Mouse (Mus musculus): ENCODE results near the gene Spg7.
A peak's percentile ranks its signal among the peaks of the same experiment; 100 is the strongest.
"Not testable (repeated sequence)": the region's sequence is repeated elsewhere in the genome, so short reads cannot be mapped to it uniquely, and the experiment has no call there.

Spg7 gene

DNA sequence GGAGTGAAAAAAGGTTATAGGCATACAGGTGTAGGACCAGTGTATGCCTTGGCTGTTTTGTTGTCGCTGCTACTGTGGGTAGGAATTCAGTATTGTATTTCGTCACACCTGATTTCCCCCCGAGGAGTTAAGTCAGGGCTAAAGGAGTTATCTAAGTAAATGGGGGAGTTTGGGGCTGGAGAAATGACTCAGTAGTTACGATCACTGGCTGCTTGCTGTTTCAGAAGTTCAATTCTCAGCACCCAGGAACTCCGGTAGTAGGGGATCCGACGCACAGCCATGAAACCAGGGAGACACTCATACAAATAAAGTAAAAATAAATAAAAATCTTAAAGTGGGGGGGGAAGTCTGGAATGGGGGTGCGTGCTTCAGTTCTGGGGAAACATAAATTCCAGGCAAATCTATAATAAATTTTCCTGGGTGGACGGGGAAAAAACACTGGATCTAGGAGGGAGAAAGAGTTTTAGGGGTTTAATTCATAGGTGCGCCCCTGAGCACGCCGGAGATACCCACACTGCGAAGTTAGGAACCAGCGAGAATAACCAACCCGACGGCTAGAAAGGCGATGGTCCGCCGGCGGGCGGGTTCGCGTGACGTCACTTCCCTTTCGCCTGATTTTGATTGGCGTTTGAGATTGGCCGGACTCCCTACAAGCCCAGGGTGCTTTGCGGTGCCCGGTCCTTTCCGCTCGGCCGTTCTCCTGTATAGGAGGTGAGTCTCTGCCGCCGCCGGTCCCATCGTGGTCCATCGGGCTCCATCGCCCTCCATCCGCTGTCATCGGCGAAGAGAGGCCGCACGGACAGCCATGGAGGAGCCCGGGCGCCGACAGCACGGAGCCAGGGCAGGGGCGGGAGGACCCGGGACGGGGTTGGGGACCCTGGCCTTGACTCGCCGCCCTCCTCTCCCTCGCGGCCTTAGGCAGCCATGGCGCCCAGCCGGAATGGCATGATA is 39.3 kb downstream of the Spg7 start, which contains the start of gene Rpl13:
Gene Rpl13, plus strand, starts transcription at position 616 of the 951 bp plus-strand sequence.
- DNase-seq: peak; percentile 98

- not testable (repeated sequence) for DNase-seq
These were observed 40.1 kb downstream of the Spg7 start for GRCm38 (mm10) chr8:123102855-123103254.

GRCm38 (mm10) chr8:123103285-123103684 is 40.5 kb downstream of the Spg7 start:
- DNase-seq: no peak

DNA sequence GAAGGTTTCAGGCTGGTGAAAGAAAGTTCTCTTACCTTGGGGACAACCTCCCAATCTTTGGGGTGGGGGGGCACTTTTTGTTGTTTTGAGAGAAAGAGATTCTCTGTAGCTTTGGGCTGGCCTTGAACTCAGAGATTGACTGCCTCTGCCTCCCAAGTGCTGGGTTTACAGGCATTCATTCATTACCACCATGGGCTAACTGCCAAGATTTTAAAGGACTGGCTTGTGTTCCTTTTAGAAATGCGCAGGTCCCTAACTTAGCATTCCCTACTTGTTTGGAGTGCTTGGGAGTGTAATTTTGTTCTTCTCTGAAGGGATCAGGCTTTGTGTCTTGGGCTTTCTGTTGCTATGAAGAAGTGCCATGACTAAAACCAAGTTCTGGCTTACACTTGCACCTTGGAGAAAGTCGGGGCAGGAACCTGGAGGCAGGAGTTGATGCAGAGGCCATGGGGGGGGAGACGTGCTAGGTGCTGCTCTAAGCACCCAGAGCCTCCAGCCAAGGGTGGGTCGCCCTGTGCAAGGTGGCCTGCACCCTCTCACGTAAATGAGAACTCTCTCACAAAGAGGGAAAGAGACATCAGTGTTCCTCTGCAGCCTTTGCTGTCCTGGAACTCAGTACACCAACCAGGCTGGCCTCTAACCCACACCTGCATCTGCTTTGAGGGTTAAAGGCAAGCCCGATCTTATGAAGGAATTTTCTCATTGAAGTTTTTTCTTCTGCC is 41.5 kb downstream of the Spg7 start:
- DNase-seq: no peak

- peak; percentile 56 for DNase-seq
These were observed 43.0 kb downstream of the Spg7 start for GRCm38 (mm10) chr8:123105553-123106326.

DNA sequence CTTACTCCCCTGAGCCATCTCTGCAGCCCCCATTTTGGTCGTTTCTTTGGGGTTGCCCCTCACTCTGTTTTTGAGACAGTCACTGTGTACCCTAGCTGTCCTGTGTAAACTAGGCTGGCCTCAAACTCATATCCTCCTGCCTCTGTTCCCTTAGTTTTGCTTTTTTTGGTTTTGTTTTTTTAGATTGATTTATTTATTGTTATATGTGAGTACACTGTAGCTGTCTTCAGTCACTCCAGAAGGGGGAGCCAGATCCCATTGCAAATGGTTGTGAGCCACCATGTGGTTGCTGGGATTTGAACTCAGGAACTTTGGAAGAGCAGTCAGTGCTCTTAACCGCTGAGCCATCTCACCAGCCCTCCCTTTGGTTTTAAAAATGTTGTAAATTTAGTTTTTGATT is 43.8 kb downstream of the Spg7 start:
- peak; percentile 36 for DNase-seq

- DNase-seq: no peak
These were observed 45.3 kb downstream of the Spg7 start for GRCm38 (mm10) chr8:123108010-123108409.

- no peak for DNase-seq
These were observed 46.2 kb downstream of the Spg7 start for GRCm38 (mm10) chr8:123108953-123109352.

GRCm38 (mm10) chr8:123110649-123111048 is 47.9 kb downstream of the Spg7 start:
- peak; percentile 42 for DNase-seq

DNA sequence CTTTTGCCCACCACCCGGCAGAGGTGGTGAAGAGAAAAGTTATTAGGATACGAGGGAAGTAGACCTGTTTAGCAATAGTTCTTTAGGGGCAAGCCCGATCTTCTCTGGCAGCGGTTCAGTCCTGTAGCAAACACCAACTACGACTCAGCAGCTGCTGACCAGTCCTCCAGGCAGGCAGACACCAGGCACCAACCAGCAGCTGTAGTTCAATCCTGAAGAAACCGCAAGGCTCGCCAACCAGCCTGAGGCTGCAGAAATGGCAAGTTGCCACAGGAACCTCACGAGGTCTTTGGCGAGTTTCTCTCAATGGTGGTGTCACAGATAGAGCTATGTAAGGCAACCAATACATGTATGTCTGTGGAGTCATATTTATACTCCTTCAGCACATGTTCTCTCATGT is 50.1 kb downstream of the Spg7 start:
- DNase-seq: no peak

GRCm38 (mm10) chr8:123113908-123114469 is 51.2 kb downstream of the Spg7 start:
- peak; percentile 28 for DNase-seq

- DNase-seq: no peak
These were observed 51.9 kb downstream of the Spg7 start for GRCm38 (mm10) chr8:123114644-123115043.

GRCm38 (mm10) chr8:123117127-123117731 is 54.5 kb downstream of the Spg7 start, which contains the start of gene Cpne7:
TSS of gene Cpne7 (plus strand) at chr8:123117374.
- no peak for DNase-seq

- no peak for DNase-seq
These were observed 55.0 kb downstream of the Spg7 start for GRCm38 (mm10) chr8:123117744-123118143.

DNA sequence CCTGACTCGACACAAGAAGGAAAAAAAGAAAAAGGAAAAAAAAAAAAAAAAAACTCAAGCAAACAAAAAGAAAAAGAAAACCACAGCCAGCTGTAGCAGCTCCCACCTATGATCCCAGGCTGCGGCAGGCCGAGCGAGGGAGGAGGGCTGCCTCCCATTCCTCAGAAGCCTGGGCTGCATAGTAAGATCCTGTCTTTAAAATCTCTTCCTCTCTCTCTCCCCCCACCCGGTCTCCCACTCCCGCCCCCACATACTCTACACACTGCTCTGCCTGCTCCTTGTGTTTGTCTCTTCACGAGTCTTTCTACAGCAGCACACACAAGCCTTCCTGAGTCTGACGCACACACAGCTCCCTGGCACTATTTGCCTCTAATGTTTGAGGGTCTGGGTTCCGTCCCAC is 59.3 kb downstream of the Spg7 start:
- DNase-seq: no peak

DNA sequence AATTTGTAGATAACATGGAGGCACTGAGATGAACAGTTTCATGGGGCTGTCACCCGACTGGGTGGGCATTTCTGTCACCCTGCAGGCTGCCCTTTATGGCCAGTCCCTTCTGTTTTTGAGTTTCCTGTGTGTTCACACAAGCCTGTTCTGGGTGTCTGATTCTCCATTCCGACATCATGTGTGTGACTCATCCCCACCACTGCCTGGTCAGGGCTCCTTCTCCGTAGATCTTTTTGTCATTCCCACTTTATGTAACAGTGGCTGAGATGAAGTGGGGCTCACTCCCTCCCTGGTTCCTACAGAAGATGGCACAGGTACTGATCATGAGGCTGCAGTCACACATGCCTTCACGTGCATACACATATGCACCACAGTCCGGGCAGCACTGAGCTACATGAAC is 59.9 kb downstream of the Spg7 start:
- no peak for DNase-seq

DNA sequence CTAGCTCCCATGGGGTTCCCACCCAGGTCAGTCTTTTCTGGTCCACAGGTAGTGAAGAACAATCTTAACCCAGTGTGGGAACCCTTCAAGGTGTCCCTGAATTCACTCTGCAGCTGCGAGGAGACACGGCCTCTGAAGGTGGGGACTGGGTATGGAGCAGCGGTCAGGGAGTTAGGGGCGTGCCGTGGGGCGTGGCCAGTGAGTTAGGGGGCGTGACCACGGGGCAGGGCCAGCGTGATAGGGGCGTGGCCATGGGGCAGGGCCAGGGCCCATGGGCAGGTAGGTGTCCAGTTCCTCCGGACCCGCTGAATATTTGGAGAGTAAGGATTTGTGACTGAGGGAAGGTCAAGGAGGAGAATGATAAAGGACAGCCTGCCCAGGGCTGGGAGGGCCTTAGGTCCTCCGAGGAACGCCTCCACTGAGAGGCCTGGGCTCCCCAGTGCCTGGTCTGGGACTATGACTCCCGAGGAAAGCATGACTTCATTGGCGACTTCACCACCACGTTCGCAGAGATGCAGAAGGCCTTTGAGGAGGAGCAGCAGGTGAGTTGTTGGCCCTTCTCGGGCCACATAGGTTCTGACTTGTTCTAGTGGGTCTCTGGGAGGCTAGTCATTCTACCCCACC is 63.6 kb downstream of the Spg7 start:
- DNase-seq: peak; percentile 78

GRCm38 (mm10) chr8:123131041-123131440 is 68.3 kb downstream of the Spg7 start:
- no peak for DNase-seq

GRCm38 (mm10) chr8:123132953-123133352 is 70.2 kb downstream of the Spg7 start:
- DNase-seq: no peak

- no peak for DNase-seq
These were observed 71.5 kb downstream of the Spg7 start for GRCm38 (mm10) chr8:123134149-123134713.

DNA sequence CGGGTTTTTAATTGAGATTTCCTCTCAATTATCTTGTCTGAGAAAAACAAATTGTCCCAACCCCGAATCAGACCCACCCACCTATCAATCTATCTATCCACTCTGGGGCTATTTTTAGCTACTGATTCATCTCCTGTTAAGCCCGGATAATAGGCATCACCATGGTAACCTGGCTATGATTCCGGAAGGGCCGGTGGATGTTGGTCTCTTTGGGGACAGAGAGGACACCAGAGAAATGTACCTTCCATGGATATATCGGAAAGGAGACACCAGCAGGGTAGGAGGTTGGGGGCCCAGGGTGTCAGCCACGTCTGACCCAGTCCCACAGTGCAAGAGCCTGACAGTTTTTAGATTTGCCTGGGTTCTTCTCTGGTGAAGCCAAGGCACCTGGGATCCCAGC is 72.7 kb downstream of the Spg7 start:
- DNase-seq: peak; percentile 15
